Mouse (Mus musculus) stomach, embryonic 14.5 days (tissue): ENCODE measurements at regions not wholly inside any gene's neighbourhood (a gene's known extent, or its start where the extent isn't known, plus 50 kb on each side); places are given as distances from the start of the nearest gene placed in this dataset.

Source experiments
- ATAC-seq: fragments of 200-750 bp; cut with Nextera tagmentation; 2 replicates; pipeline ENCODE4 v1.8.0; 2017; ENCODE audit warnings: low read depth, moderate TSS enrichment; ENCODE audit not compliant: insufficient number of reproducible peaks, insufficient read depth, low FRiP score
- H3K27ac ChIP-seq: fragments of 300-500 bp; sonication (generic); 2 replicates; pipeline ENCODE4 v1.5.1; 2014; ENCODE audit warnings: mild to moderate bottlenecking, low read length, moderate library complexity, mixed read lengths
- H3K27me3 ChIP-seq: fragments of 300-500 bp; sonication (generic); 2 replicates; pipeline ENCODE4 v1.6.1; 2014; ENCODE audit warnings: low read length, control low read depth, mixed read lengths; ENCODE audit not compliant: control insufficient read depth, insufficient read depth
- H3K36me3 ChIP-seq: fragments of 300-500 bp; sonication (generic); 2 replicates; pipeline ENCODE4 v1.6.1; 2014; ENCODE audit warnings: mild to moderate bottlenecking, control low read depth, low read length, moderate library complexity, mixed read lengths; ENCODE audit not compliant: control insufficient read depth, insufficient read depth
- H3K4me1 ChIP-seq: fragments of 300-500 bp; sonication (generic); 2 replicates; pipeline ENCODE4 v1.6.1; 2014; ENCODE audit warnings: low read length, control low read depth, mixed read lengths; ENCODE audit not compliant: control insufficient read depth, insufficient read depth
- H3K4me2 ChIP-seq: fragments of 300-500 bp; sonication (generic); replicated peaks from 2 replicates; pipeline ENCODE4 v1.6.1; 2014; ENCODE audit warnings: low read depth, low read length, control low read depth
- H3K4me3 ChIP-seq: fragments of 300-500 bp; sonication (generic); 2 replicates; pipeline ENCODE4 v1.5.1; 2014; ENCODE audit warnings: low read depth, low read length, control low read depth
- H3K9ac ChIP-seq: fragments of 300-500 bp; sonication (generic); replicated peaks from 2 replicates; pipeline ENCODE4 v1.6.1; 2014; ENCODE audit warnings: low read depth, mild to moderate bottlenecking, control low read depth, low read length, moderate library complexity, mixed read lengths
- H3K9me3 ChIP-seq: fragments of 300-500 bp; sonication (generic); 2 replicates; pipeline ENCODE4 v1.6.1; 2016; ENCODE audit warnings: low read depth, low read length, control low read depth; ENCODE audit not compliant: control insufficient read depth
- WGBS: fragments of 180-500 bp; shearing (Covaris S2); extraction: QIAGEN DNeasy Blood & Tissue Kit; methylation state at CpG from one replicate; pipeline ENCODE4 v1.1.7; 2014; 5-methylcytosine and 5-hydroxymethylcytosine counted together

DNA sequence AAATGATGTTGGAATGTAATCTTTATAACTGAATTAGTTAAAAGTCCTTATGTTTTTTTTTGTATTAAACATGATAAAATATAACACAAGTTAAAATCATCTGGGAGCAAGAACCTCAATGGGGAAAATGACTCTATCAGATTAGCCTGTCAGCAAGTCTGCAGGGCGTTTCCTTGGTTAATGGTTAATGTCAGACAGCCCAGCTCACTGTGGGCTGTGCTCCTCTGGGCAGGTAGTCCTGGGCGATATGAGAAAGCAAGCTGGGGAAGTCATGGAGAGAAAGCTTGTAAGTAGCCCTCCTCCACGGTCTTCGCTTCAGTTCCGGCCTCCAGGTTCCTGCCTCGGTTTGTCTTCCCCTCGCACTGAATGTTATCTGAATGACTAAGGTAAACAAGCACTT, 379.0 kb upstream of the Prickle1 start:
- Histone ChIP-seq H3K4me3 (no peak overlapping the region), H3K36me3 (no peaks in the 10 kb centered on the region), H3K27me3 (no peaks in the 10 kb centered on the region), H3K4me2 (no peak overlapping the region), H3K4me1 (no peaks in the 10 kb centered on the region), H3K27ac (no peak overlapping the region), H3K9me3 (no peaks in the 10 kb centered on the region), H3K9ac (no peak overlapping the region)
- 35% methylated on average over 7 of the region's 7 CpGs for WGBS
- ATAC-seq: no peak

DNA sequence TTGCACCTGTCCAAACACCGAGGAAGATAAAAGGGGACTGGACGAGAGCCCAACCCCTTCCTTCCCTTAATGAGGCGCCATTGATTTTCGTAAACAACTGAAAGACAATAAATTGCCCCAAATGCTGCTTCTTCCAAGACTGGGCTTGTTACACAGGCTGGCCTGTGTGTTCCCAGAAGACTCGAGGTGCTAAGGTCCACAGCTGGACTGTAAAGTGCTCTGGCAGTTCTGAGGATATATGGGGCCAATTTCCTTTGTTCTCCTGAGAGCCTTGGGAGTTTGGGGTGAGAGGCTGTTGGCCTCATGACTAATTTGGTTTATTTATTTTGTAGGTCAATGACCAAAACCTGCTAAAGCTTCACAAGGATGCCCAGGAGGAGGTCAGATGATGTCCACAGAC, 377.3 kb upstream of the Prickle1 start:
- no peaks in the 10 kb centered on the region for H3K27me3 ChIP-seq
- no peak overlapping the region for H3K4me3 ChIP-seq
- H3K9me3 ChIP-seq: no peaks in the 10 kb centered on the region
- no peaks in the 10 kb centered on the region for H3K36me3 ChIP-seq
- WGBS: 40% methylated on average over 5 of the region's 5 CpGs
- no peak overlapping the region for H3K27ac ChIP-seq
- ATAC-seq: no peak
- no peak overlapping the region for H3K4me2 ChIP-seq
- no peak overlapping the region for H3K9ac ChIP-seq
- H3K4me1 ChIP-seq: no peaks in the 10 kb centered on the region

DNA sequence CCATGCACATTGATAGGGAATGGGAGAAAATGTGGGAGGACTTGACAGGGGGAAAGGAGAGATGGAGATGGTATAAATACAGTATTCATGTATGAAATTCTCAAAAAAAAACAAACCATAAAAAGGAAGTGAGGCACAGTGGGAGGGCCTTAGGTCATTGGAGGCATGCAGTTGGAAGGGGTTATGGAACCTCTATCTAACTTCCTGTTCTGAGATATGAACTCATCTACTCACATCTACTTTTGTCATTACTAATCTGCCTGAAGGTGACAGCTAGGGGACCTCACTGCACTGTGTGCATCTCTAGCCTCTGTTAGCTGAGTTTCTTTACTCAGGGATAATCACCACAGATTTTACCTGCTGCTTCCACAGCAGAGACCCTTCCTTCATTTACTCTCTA, 366.3 kb upstream of the Prickle1 start:
- Histone ChIP-seq H3K4me2 (no peak overlapping the region), H3K9me3 (no peaks in the 10 kb centered on the region), H3K27me3 (no peaks in the 10 kb centered on the region), H3K36me3 (no peaks in the 10 kb centered on the region), H3K27ac (no peak overlapping the region), H3K4me3 (no peak overlapping the region), H3K4me1 (no peaks in the 10 kb centered on the region), H3K9ac (no peak overlapping the region)
- ATAC-seq: no peak

DNA sequence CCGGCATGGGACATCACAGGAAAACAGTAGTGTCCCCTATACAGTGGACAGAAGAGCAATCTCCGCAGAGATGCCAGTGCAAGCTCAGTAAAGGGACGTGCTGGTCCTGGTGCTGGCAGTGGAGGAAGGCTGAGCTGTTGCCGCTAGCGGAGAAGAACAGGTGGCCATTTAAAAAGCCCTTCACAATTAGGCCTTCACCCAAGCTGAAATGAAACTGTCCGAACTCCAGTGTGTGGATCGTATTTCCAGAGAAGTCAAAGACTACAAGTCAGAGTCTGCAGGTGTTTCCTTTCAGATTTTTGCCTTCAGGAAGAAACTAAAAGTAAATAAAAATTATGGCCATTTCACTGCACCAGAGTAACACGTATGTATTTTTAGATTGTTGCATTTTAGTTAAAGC, 364.2 kb upstream of the Prickle1 start:
- 58% methylated on average over 8 of the region's 8 CpGs for WGBS
- ATAC-seq: no peak
- H3K9ac ChIP-seq: no peak overlapping the region

DNA sequence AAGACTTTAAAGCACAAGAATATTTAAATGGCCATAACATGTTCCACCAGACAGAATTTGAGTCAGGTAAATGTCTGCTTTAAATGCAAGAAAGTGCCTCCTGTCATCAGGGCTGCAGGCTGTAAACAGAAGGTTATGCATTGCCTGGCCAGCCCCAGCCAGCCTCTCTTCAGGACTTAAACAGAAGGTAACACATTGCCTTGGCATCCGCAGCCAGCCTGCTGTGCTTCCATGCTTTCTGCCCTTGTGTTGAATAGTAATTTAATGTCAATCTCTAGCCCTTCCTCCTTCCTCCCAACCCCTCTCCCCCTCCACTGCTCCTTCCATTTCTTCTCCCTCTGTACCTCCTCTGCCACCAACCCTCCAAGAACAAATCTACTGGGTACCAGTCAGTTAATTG, 362.4 kb upstream of the Prickle1 start:
- WGBS: 77% methylated on average over 1 of the region's 1 CpGs

More for the DNA sequence above, 364.2 kb upstream of the Prickle1 start:
- H3K9me3 ChIP-seq: no peaks in the 10 kb centered on the region
- no peak overlapping the region for H3K4me2 ChIP-seq
- no peak overlapping the region for H3K4me3 ChIP-seq
- no peaks in the 10 kb centered on the region for H3K27me3 ChIP-seq
- no peaks in the 10 kb centered on the region for H3K36me3 ChIP-seq
- H3K4me1 ChIP-seq: no peaks in the 10 kb centered on the region
- H3K27ac ChIP-seq: no peak overlapping the region

DNA sequence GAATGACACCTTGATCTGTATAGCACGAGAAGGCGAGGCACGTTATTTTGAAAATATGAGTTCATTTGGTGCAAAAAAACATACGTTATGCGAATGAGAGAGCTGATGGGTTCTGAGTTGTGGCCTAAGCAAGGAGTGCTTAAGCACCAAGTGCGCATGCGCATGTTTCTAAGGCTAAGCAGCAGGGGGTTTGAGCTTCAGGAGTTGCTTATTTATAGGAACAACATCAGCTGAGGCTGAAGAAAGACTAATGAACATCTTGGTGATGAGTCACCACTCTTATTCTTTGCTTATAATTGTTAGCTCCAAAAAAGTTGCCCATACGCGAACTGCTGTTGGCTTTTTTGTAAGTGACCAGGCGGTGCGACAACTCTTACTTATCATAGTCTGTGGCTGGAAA, 361.1 kb upstream of the Prickle1 start:
- ATAC-seq: no peak
- no peaks in the 10 kb centered on the region for H3K36me3 ChIP-seq
- H3K27ac ChIP-seq: no peak overlapping the region
- H3K4me1 ChIP-seq: no peaks in the 10 kb centered on the region
- no peak overlapping the region for H3K4me2 ChIP-seq
- H3K27me3 ChIP-seq: no peaks in the 10 kb centered on the region
- no peaks in the 10 kb centered on the region for H3K9me3 ChIP-seq
- no peak overlapping the region for H3K4me3 ChIP-seq
- WGBS: 98% methylated on average over 11 of the region's 11 CpGs
- H3K9ac ChIP-seq: no peak overlapping the region

More for the DNA sequence above, 362.4 kb upstream of the Prickle1 start:
- H3K27me3 ChIP-seq: no peaks in the 10 kb centered on the region
- no peaks in the 10 kb centered on the region for H3K36me3 ChIP-seq
- no peaks in the 10 kb centered on the region for H3K4me1 ChIP-seq
- H3K4me2 ChIP-seq: no peak overlapping the region
- no peak for ATAC-seq
- no peak overlapping the region for H3K9ac ChIP-seq
- no peak overlapping the region for H3K4me3 ChIP-seq
- no peaks in the 10 kb centered on the region for H3K9me3 ChIP-seq
- no peak overlapping the region for H3K27ac ChIP-seq

DNA sequence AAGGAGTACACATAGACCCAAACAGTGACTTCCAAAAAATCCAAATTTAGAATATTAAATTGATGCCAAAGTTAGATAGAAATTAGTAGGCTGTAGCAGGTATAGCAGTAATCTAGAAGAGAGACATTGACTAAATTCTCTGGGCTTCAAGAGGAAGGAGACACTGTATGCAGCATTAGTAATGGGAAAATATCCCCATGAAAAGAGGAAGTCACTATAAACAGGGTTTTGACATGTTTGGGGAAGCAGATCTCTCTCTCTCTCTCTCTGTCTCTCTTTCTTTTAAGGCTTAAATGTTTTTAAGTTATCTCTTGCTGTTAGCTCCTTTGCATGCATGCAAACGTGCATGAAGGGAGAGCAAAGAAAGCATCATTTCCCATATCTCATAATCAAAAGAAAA, 357.9 kb upstream of the Prickle1 start:
- Histone ChIP-seq H3K9ac (no peak overlapping the region), H3K4me3 (no peak overlapping the region), H3K4me1 (no peaks in the 10 kb centered on the region), H3K27me3 (no peaks in the 10 kb centered on the region), H3K9me3 (no peaks in the 10 kb centered on the region), H3K27ac (no peak overlapping the region), H3K36me3 (no peaks in the 10 kb centered on the region), H3K4me2 (no peak overlapping the region)
- no peak for ATAC-seq
- whole genome bisulfite sequencing: 82% methylated on average over 1 of the region's 1 CpGs

DNA sequence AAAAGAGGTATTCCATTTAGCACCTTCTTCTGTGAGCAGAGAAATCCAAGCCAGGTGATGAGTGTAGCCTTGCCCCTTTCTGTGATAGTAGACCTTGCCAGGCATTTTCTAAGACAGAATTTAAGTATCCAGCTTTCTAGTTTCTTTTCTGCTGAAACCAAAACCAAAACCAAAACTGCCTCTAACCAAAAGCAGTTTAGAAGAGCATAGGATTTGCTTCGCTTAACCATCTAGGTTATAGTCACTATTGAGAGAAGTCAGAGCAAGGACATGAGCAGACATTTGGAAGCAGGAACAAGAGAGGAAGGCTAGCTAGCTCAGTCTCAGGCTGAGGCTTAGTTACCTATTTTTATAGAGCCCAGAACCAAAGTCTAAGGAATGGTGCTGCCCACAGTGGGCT, 354.8 kb upstream of the Prickle1 start:
- 90% methylated on average over 1 of the region's 1 CpGs for WGBS
- Histone ChIP-seq H3K9ac (no peak overlapping the region), H3K27ac (no peak overlapping the region), H3K4me2 (no peak overlapping the region), H3K4me1 (no peaks in the 10 kb centered on the region), H3K4me3 (no peak overlapping the region), H3K27me3 (no peaks in the 10 kb centered on the region), H3K36me3 (no peaks in the 10 kb centered on the region), H3K9me3 (no peaks in the 10 kb centered on the region)
- ATAC-seq: no peak

DNA sequence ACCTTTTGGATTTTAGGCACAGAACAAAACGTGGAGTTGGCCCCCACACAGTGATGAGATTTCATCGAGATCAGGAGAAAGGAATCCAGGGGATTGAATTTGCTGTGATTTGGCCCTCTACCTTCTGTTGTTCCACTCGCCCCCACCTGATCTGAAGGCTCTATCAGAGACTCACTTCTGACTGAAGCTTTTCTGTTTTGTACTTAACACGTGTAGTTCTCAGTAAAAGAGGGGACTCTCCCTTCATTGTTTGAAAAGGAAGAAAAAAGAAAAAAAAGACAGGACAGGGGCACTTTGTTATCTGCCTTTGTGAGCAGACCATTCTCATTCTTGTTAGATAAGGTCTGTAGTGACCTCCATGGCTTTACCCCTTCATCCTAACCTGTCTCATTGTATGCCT, 353.2 kb upstream of the Prickle1 start:
- Histone ChIP-seq H3K27ac (no peak overlapping the region), H3K4me1 (no peaks in the 10 kb centered on the region), H3K27me3 (no peaks in the 10 kb centered on the region), H3K4me2 (no peak overlapping the region), H3K9me3 (no peaks in the 10 kb centered on the region), H3K9ac (no peak overlapping the region), H3K4me3 (no peak overlapping the region), H3K36me3 (no peaks in the 10 kb centered on the region)
- 79% methylated on average over 4 of the region's 4 CpGs for WGBS
- no peak for ATAC-seq
